Mouse (Mus musculus) C2C12 (cell line): Measurements from ENCODE around the gene Gm13696.

Experiments used
- CTCF ChIP-seq: IDR thresholded peaks from one replicate; pipeline ENCODE4 v1.5.1; 2011; ENCODE audit not compliant: control insufficient read depth, insufficient read depth, insufficient read length
- MAX ChIP-seq: IDR thresholded peaks from one replicate; pipeline ENCODE4 v1.6.1; 2011; ENCODE audit warnings: mild to moderate bottlenecking, control low read depth
- USF1 ChIP-seq: IDR thresholded peaks from one replicate; pipeline ENCODE4 v1.6.1; 2011; ENCODE audit warnings: low read depth, mild to moderate bottlenecking, control low read depth, moderate library complexity

DNA sequence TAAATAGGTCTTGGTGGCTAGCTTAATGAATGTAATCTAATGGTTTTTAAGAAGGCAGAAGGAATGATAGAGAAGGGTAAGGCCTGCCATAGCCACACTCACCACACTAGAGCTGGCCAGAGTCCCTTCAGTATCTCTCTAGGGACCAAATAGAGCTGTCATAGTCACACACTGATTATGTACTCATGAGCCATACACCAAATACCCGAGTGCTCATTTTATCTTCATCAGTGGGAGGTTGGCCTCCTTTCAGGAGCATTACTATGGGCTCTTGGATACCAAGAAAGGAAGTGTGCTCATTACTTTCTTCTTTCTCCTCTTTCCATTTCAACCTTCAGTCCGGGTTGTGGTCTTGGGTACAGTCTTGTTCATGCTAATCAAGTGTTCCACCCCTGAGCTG is 49.0 kb downstream of the Gm13696 start:
- TF ChIP-seq CTCF: no peak
- TF ChIP-seq USF1: no peak
- TF ChIP-seq MAX: no peak
